Mouse (Mus musculus) liver, embryonic 14.5 days (tissue): ENCODE data around the gene Ccdc85a. TPM values are rescaled to one million over a fixed set of nuclear protein-coding genes. Genes with fewer than 3 reads are reported as not detected.
"Not testable (repeated sequence)": the region's sequence is repeated elsewhere in the genome, so short reads cannot be mapped to it uniquely, and the experiment has no call there.

Experiments
- ATAC-seq: fragments of 200-750 bp; cut with Nextera tagmentation; 2 replicates; pipeline ENCODE4 v1.8.0; 2017; ENCODE audit warnings: moderate number of reproducible peaks, mild to moderate bottlenecking, moderate library complexity; ENCODE audit not compliant: insufficient read depth
- DNase-seq, 3 experiments: peaks; one replicate each; pipeline ENCODE4 v3.0.0-alpha.2; 2012 to 2013; ENCODE audit warnings: low read depth in 3 of 3, low spot score in 3 of 3
- H3K27ac ChIP-seq: fragments of 300-500 bp; sonication (generic); 2 replicates; pipeline ENCODE4 v1.5.1; 2014; ENCODE audit warnings: moderate library complexity, mild to moderate bottlenecking, control low read depth, inconsistent platforms
- H3K27me3 ChIP-seq: fragments of 300-500 bp; sonication (generic); 2 replicates; pipeline ENCODE4 v1.6.1; 2014; ENCODE audit warnings: mild to moderate bottlenecking, low read length, moderate library complexity; ENCODE audit not compliant: control insufficient read depth, insufficient read depth
- H3K36me3 ChIP-seq: fragments of 300-500 bp; sonication (generic); replicated peaks from 2 replicates; pipeline ENCODE4 v1.6.1; 2014; ENCODE audit warnings: low read depth; ENCODE audit not compliant: control insufficient read depth, insufficient read depth
- H3K4me1 ChIP-seq, 2 experiments: fragments of 200-500 bp in 1 of 2; fragments of 300-500 bp in 1 of 2; sonication (generic) in 1 of 2; replicated peaks; 2 replicates each; pipeline ENCODE4 v1.6.1; 2012 to 2014; ENCODE audit warnings: antibody characterized with exemption in 1 of 2, inconsistent platforms in 1 of 2, low read length in 1 of 2; ENCODE audit not compliant: control insufficient read depth in 2 of 2, insufficient read depth in 2 of 2
- H3K4me2 ChIP-seq: fragments of 300-500 bp; sonication (generic); 2 replicates; pipeline ENCODE4 v1.6.1; 2014; ENCODE audit warnings: low read depth, mild to moderate bottlenecking, control low read depth, moderate library complexity
- H3K4me3 ChIP-seq, 2 experiments: fragments of 200-500 bp in 1 of 2; fragments of 300-500 bp in 1 of 2; sonication (generic) in 1 of 2; 2 replicates each; pipeline ENCODE4 v1.5.1; 2012 to 2014; ENCODE audit warnings: low read depth in 2 of 2, low read length in 2 of 2, mild to moderate bottlenecking in 2 of 2, control low read depth in 1 of 2, inconsistent platforms in 1 of 2, moderate library complexity in 1 of 2; ENCODE audit not compliant: insufficient read depth in 1 of 2
- H3K9ac ChIP-seq: fragments of 300-500 bp; sonication (generic); replicated peaks from 2 replicates; pipeline ENCODE4 v1.6.1; 2014; ENCODE audit warnings: mild to moderate bottlenecking, control low read depth, moderate library complexity
- H3K9me3 ChIP-seq: fragments of 300-500 bp; sonication (generic); 2 replicates; pipeline ENCODE4 v1.6.1; 2016; ENCODE audit warnings: low read length, mixed read lengths; ENCODE audit not compliant: control insufficient read depth
- CTCF ChIP-seq: IDR thresholded peaks from 2 replicates; pipeline ENCODE4 v1.5.1; 2016; ENCODE audit warnings: antibody characterized with exemption, low read depth, control low read depth
- EP300 ChIP-seq: IDR thresholded peaks from 2 replicates; pipeline ENCODE4 v1.6.1; 2016; ENCODE audit warnings: antibody characterized with exemption, low read depth
- WGBS: fragments of 180-500 bp; shearing (Covaris S2); extraction: QIAGEN DNeasy Blood & Tissue Kit; methylation state at CpG from one replicate; pipeline ENCODE4 v1.1.7; 2014; ENCODE audit not compliant: insufficient replicate concordance; 5-methylcytosine and 5-hydroxymethylcytosine counted together
- polyA plus RNA-seq, 2 experiments: library from polyadenylated mRNA; depleted of rRNA in 1 of 2; stranded (reverse) in 1 of 2; unstranded in 1 of 2; fragments of >200 nt; fragmentation: Nextera tagmentation in 1 of 2; extraction: Ambion mirVana in 1 of 2; gene quantifications; 2 replicates each; pipeline versions ENCODE4 v1.2.1 to v1.2.3; 2012 to 2014

Ccdc85a gene
- polyA plus RNA-seq, 2 experiments = 0.01 TPM; not detected in 1

DNA sequence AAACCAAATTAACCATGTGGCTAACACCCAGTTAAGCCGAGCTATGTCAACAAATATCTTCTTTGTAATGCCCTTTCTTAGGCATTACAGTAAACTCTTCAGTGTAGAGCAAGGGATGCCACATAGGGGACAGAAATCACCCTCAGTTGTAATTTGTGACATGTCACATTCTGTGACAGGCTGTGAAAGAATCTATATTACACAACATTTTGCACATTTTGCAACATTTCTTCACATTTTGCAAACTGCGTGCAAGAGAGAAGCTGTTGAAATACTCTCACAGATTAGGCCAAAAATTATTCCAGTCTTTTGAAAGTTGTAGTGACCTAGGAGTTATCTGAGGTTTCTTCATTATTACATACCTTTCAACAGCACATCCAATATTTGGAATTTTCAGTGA, 240.7 kb downstream of the Ccdc85a start:
- no peaks in the 10 kb centered on the region for H3K27me3 ChIP-seq
- no peak overlapping the region for H3K4me2 ChIP-seq
- ATAC-seq = no peak
- no peak overlapping the region for H3K27ac ChIP-seq
- H3K9ac ChIP-seq = no peak overlapping the region
- H3K4me1 ChIP-seq = no peaks in the 10 kb centered on the region
- TF ChIP-seq EP300 (no peak), CTCF (no peak)
- no peaks in the 10 kb centered on the region for H3K9me3 ChIP-seq
- no peak for DNase-seq
- H3K36me3 ChIP-seq = no peaks in the 10 kb centered on the region
- no peak overlapping the region for H3K4me3 ChIP-seq
- WGBS = 57% methylated on average over 2 of the region's 2 CpGs

DNA sequence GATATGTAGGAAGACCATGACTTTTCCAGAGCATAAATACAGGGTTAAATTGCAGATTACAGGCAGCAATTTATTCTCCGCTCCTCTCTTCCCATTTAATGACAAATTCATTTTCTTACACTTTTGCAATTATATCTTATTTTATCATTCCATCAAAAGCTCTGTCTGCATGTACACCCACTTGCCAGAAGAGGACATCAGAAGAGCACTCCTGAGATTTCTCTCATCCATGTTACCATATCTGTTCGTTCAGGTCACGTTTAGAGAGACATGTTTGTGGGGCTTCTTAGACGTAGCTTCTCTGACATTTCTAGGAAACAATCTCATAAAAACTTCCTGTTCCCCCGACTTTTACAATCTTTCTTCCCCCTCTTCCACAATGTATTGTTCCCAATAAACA, 242.2 kb downstream of the Ccdc85a start:
- H3K4me1 ChIP-seq = no peaks in the 10 kb centered on the region
- no peaks in the 10 kb centered on the region for H3K36me3 ChIP-seq
- WGBS = 53% methylated on average over 5 of the region's 5 CpGs
- H3K27me3 ChIP-seq = no peaks in the 10 kb centered on the region
- DNase-seq = no peak
- no peak overlapping the region for H3K9ac ChIP-seq
- TF ChIP-seq CTCF (no peak), EP300 (no peak)
- H3K4me2 ChIP-seq = no peak overlapping the region
- no peak overlapping the region for H3K27ac ChIP-seq
- H3K9me3 ChIP-seq = no peaks in the 10 kb centered on the region
- no peak for ATAC-seq
- H3K4me3 ChIP-seq = no peak overlapping the region

DNA sequence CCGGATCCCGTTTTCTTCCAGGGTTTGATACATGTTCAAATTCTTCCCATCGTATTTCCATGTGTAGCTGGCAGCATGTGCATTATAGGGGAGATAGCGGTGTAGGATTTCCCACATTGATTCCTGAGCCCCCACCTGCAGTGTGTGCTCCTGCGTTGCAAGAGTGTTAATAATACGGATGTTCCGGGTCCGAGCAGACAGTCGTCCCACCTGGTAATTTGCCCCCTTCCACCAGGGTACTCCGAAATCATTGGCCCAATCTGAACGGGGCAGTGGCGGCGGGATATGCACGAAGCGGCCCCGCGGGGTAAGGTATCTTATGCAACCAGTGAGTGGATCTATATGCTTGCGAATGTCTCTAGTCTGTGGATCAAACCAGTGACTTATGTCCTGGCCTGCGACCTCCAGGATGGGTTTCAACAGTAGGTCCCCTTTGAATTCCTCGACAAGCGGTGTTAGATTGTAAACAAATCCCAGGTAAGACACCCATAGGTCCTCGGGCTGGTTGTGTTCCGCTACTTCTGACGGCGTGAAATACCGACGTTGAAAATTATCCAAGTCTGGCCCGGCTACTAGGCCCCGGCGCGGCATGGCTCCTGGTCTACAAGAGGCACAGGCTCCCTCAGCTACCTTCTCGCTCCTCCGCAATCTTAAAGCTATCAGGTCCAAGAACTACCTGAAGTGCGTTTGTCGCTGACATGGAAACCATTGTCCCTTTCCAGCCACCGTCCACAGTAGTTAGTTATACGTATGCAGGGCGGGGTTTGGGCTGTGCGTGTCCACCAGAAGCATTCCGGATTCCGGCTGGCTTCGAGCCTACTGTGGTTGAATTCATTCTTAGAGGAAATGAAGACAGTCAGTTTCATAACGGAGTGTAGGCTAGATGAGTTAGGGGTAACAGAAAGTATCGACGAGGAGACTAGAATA, 244.6 kb downstream of the Ccdc85a start, which contains the start of gene Gm6685:
Gene Gm6685 (minus strand): TSS at position 644 of the 927 bp plus-strand sequence.
- 80% methylated on average over 45 of the region's 45 CpGs for WGBS
- not testable (repeated sequence) for H3K27me3 ChIP-seq

More for the DNA sequence above, 244.6 kb downstream of the Ccdc85a start, which contains the start of gene Gm6685:
- H3K36me3 ChIP-seq, ATAC-seq, H3K4me3 ChIP-seq, H3K4me1 ChIP-seq, H3K27ac ChIP-seq, DNase-seq, H3K4me2 ChIP-seq, H3K9me3 ChIP-seq, H3K9ac ChIP-seq: not testable (repeated sequence)

Other genes with a start within 250 kb of the Ccdc85a start
- 0.06 TPM in 1 of 2 replicates, not detected in the other for gene Gm6685, start 244.5 kb downstream of the Ccdc85a start, polyA plus RNA-seq (2012; rRNA removed)
- gene Gm6685, start 244.5 kb downstream of the Ccdc85a start, polyA plus RNA-seq (2014; fragmentation: Nextera tagmentation; extraction: Ambion mirVana) = not detected in 2 replicates